Mouse (Mus musculus) small intestine, adult 2 months (tissue): ENCODE results near the gene Nlrc4.

Experiments used
- CTCF ChIP-seq: fragments of 200-500 bp; IDR thresholded peaks from 2 replicates; pipeline ENCODE4 v1.5.1; 2012; ENCODE audit warnings: low read depth, mild to moderate bottlenecking, control low read depth, inconsistent platforms, low read length, moderate library complexity, mixed read lengths; ENCODE audit not compliant: insufficient replicate concordance, insufficient read length; ENCODE audit errors: extremely low read depth
- POLR2A ChIP-seq: fragments of 200-500 bp; IDR thresholded peaks from 2 replicates; pipeline ENCODE4 v1.6.1; 2012; ENCODE audit warnings: low read depth, mild to moderate bottlenecking, control low read depth, inconsistent platforms, low read length, moderate library complexity

- TF ChIP-seq POLR2A (no peak), CTCF (no peak)
Observed at GRCm38 (mm10) chr17:74463510-74463909, 4.6 kb upstream of the Nlrc4 start.
